Mouse (Mus musculus): ENCODE results near the gene Ptpro. TPM values are rescaled to one million over a fixed set of nuclear protein-coding genes. Genes with fewer than 3 reads are reported as not detected.

Gene Ptpro
- total and polyA plus RNA-seq, 2 experiments, result 0.51 to 0.65 TPM

DNA sequence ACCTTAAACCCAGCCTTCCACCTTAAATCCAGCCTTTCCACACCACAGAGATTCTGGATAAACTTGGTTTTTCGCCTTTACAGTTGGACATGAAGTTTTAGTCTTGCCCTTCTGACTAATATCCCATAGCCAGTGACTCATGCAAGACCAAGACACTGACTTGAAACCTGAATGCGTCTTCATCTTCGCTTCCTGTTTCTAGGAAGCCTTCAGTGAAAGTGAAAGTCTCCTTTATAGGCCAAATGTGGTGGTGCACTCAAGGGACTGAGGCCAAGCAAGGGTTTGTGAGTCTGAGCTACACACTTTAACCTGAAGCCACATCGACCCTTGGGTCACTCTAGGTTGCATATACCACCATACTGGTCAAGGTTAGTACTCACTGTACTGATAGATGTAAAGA, 50.4 kb downstream of the Ptpro start:
- Histone ChIP-seq H3K9ac (ENCODE audit: low read depth, low read length) (no peak overlapping the region), H3K27ac (replicated peaks; ENCODE audit: insufficient read depth, low read depth, low read length) (no peak overlapping the region), H3K4me1 (ENCODE audit: control insufficient read depth, insufficient read depth, low read length) (no peaks in the 10 kb centered on the region), H3K36me3 (ENCODE audit: control insufficient read depth, insufficient read depth, low read length) (no peaks in the 10 kb centered on the region), H3K4me3 (ENCODE audit: insufficient read depth, low read depth, low read length) (no peak overlapping the region), H3K79me2 (ENCODE audit: control insufficient read depth, insufficient read depth, low read length) (no peaks in the 10 kb centered on the region), H3K27me3 (ENCODE audit: control insufficient read depth, insufficient read depth, low read length) (no peaks in the 10 kb centered on the region)
- TF ChIP-seq POLR2A (IDR thresholded peaks at IDR 0.05; ENCODE audit: extremely low read depth, insufficient read depth, low read length), result no peak
- no peak for TF ChIP-seq CTCF (IDR thresholded peaks at IDR 0.05; ENCODE audit: low read depth, low read length)
- WGBS, result 73% methylated on average over 4 of the region's 4 CpGs
- DNase-seq (ENCODE audit: extremely low read depth, low read depth, low spot score), result peak; percentile 1

DNA sequence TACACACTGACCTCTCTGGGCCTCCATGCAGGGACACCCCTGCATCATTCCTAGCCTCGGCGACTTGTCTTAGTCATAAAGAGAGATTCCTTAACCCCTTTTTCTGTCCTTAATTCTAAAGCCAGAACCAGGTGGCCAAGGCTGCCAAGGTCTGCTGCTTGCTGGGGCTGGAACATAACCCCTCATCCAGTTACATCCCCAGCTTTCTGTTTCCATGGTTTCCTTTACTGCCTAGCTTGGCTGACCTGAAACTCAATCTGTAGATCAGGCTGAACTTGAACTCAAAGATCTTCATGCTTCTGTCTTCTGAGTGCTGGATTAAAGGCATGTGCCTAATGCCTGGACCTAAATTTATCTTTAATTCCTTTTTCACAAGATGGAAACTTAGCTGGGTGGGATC, 51.7 kb downstream of the Ptpro start:
- 86% methylated on average over 2 of the region's 2 CpGs for WGBS
- no peaks in the 10 kb centered on the region for H3K27me3 ChIP-seq (ENCODE audit: control insufficient read depth, insufficient read depth, low read length)

DNA sequence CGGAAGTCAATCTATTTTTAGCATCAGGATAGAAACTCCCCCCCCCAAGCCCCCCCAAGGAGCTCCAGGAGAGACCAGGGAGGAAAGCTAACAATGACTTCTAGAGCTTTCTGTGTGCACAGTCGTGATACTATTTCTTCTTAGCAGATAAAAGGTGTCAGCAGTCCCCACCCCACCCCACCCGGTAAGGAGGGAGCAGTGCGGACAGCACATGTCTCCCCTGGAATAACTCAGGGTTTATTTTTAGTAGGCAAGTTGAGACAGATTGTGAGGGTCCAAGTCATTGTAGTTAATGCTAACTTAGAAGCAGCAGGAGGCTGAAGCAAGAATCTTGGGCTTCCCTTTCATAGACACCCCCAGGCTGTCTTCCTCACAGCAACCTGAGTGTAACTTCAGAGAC, 63.1 kb downstream of the Ptpro start:
- no peak overlapping the region for H3K27ac ChIP-seq (replicated peaks; ENCODE audit: insufficient read depth, low read depth, low read length)
- H3K4me3 ChIP-seq (ENCODE audit: insufficient read depth, low read depth, low read length), result no peak overlapping the region
- DNase-seq (ENCODE audit: extremely low read depth, low read depth, low spot score), result no peak
- no peak for TF ChIP-seq POLR2A (IDR thresholded peaks at IDR 0.05; ENCODE audit: extremely low read depth, insufficient read depth, low read length)
- no peak for TF ChIP-seq CTCF (IDR thresholded peaks at IDR 0.05; ENCODE audit: low read depth, low read length)
- WGBS, result 47% methylated on average over 4 of the region's 4 CpGs
- no peaks in the 10 kb centered on the region for H3K27me3 ChIP-seq (ENCODE audit: control insufficient read depth, insufficient read depth, low read length)
- H3K4me1 ChIP-seq (ENCODE audit: control insufficient read depth, insufficient read depth, low read length), result no peaks in the 10 kb centered on the region
- no peaks in the 10 kb centered on the region for H3K79me2 ChIP-seq (ENCODE audit: control insufficient read depth, insufficient read depth, low read length)
- H3K36me3 ChIP-seq (ENCODE audit: control insufficient read depth, insufficient read depth, low read length), result no peaks in the 10 kb centered on the region
- H3K9ac ChIP-seq (ENCODE audit: low read depth, low read length), result no peak overlapping the region

More for the DNA sequence above, 51.7 kb downstream of the Ptpro start:
- Histone ChIP-seq H3K36me3 (ENCODE audit: control insufficient read depth, insufficient read depth, low read length) (no peaks in the 10 kb centered on the region), H3K4me3 (ENCODE audit: insufficient read depth, low read depth, low read length) (no peak overlapping the region), H3K79me2 (ENCODE audit: control insufficient read depth, insufficient read depth, low read length) (no peaks in the 10 kb centered on the region), H3K9ac (ENCODE audit: low read depth, low read length) (no peak overlapping the region), H3K4me1 (ENCODE audit: control insufficient read depth, insufficient read depth, low read length) (no peaks in the 10 kb centered on the region), H3K27ac (replicated peaks; ENCODE audit: insufficient read depth, low read depth, low read length) (no peak overlapping the region)
- TF ChIP-seq POLR2A (IDR thresholded peaks at IDR 0.05; ENCODE audit: extremely low read depth, insufficient read depth, low read length) (no peak), CTCF (IDR thresholded peaks at IDR 0.05; ENCODE audit: low read depth, low read length) (no peak)
- no peak for DNase-seq (ENCODE audit: extremely low read depth, low read depth, low spot score)

DNA sequence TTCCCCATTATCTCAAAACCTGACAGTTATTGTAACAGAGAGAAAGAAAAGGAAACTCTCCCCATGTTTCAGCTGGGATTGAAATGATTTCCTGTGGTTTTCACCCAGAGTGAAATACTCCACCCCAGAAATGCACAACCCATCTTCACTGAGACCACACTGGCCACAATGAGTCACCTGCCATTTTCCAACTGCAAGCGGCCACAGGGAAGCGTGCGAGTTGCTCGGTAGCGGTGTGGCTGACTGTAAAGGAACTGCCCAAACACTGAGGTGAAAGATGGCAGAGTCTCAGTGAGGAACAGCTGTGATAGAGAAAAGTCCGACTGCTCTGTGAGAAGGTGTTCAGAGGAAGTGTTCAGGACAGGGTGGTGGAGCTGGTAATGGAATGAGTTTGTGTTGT, 64.2 kb downstream of the Ptpro start:
- no peak overlapping the region for H3K27ac ChIP-seq (replicated peaks; ENCODE audit: insufficient read depth, low read depth, low read length)
- 84% methylated on average over 6 of the region's 6 CpGs for WGBS
- TF ChIP-seq CTCF (IDR thresholded peaks at IDR 0.05; ENCODE audit: low read depth, low read length), result no peak
- no peak for TF ChIP-seq POLR2A (IDR thresholded peaks at IDR 0.05; ENCODE audit: extremely low read depth, insufficient read depth, low read length)
- H3K9ac ChIP-seq (ENCODE audit: low read depth, low read length), result no peak overlapping the region
- no peaks in the 10 kb centered on the region for H3K79me2 ChIP-seq (ENCODE audit: control insufficient read depth, insufficient read depth, low read length)
- DNase-seq (ENCODE audit: extremely low read depth, low read depth, low spot score), result no peak
- H3K27me3 ChIP-seq (ENCODE audit: control insufficient read depth, insufficient read depth, low read length), result no peaks in the 10 kb centered on the region
- H3K36me3 ChIP-seq (ENCODE audit: control insufficient read depth, insufficient read depth, low read length), result no peaks in the 10 kb centered on the region
- H3K4me1 ChIP-seq (ENCODE audit: control insufficient read depth, insufficient read depth, low read length), result no peaks in the 10 kb centered on the region
- no peak overlapping the region for H3K4me3 ChIP-seq (ENCODE audit: insufficient read depth, low read depth, low read length)

DNA sequence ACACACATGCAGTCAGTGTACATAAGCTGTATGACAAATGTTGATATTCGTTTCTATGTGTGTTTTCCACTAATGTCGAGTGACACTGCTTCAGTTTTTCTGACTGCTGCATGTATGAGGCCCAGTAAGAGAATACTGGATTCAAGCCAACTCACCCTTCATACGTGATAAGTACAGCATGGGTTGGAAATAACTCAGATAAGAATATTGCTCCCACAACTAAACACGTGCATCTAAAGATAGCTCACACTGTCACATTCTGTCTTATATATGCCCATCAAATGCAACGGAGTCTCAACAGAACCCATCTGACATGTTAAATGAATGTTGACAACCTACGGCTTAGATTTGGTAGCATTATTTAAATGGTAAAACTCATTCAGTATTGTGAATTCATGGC, 65.4 kb downstream of the Ptpro start:
- Histone ChIP-seq H3K27ac (replicated peaks; ENCODE audit: insufficient read depth, low read depth, low read length) (no peak overlapping the region), H3K4me3 (ENCODE audit: insufficient read depth, low read depth, low read length) (no peak overlapping the region), H3K9ac (ENCODE audit: low read depth, low read length) (no peak overlapping the region), H3K79me2 (ENCODE audit: control insufficient read depth, insufficient read depth, low read length) (no peaks in the 10 kb centered on the region), H3K4me1 (ENCODE audit: control insufficient read depth, insufficient read depth, low read length) (no peaks in the 10 kb centered on the region), H3K27me3 (ENCODE audit: control insufficient read depth, insufficient read depth, low read length) (no peaks in the 10 kb centered on the region), H3K36me3 (ENCODE audit: control insufficient read depth, insufficient read depth, low read length) (no peaks in the 10 kb centered on the region)
- TF ChIP-seq POLR2A (IDR thresholded peaks at IDR 0.05; ENCODE audit: extremely low read depth, insufficient read depth, low read length) (no peak), CTCF (IDR thresholded peaks at IDR 0.05; ENCODE audit: low read depth, low read length) (no peak)
- 70% methylated on average over 6 of the region's 6 CpGs for WGBS
- DNase-seq (ENCODE audit: extremely low read depth, low read depth, low spot score), result no peak

DNA sequence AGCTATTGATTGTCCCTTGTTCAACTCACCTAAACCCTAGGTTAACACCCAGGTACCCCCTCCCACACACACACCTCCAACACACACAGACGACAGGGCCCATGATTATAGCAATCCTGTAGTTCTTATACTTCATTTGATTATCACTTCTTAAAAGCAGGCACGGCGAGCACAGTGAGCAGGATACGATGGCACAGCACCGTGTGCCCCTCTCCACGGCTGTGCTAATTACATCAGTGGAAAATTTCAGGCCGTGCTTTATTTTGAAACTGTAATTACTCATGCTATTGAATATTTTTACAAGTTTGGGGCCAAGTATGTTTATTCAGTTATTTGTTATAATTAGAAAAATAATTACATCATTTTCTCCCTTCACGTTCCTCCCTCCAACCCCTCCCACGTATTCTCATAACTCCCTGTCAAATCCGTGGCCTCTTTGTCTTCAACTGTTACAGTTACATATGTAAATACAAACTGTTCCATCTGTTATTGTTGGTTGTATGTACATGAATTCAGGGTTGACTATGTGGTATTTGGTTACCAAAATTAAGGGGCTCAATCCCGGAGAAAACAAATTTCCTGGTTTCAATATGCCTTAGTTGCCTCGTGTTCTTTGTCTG, 66.2 kb downstream of the Ptpro start:
- no peak overlapping the region for H3K9ac ChIP-seq (ENCODE audit: low read depth, low read length)
- H3K4me1 ChIP-seq (ENCODE audit: control insufficient read depth, insufficient read depth, low read length), result no peaks in the 10 kb centered on the region
- H3K27me3 ChIP-seq (ENCODE audit: control insufficient read depth, insufficient read depth, low read length), result no peaks in the 10 kb centered on the region
- H3K27ac ChIP-seq (replicated peaks; ENCODE audit: insufficient read depth, low read depth, low read length), result no peak overlapping the region
- H3K79me2 ChIP-seq (ENCODE audit: control insufficient read depth, insufficient read depth, low read length), result no peaks in the 10 kb centered on the region
- 87% methylated on average over 12 of the region's 12 CpGs for WGBS
- no peak overlapping the region for H3K4me3 ChIP-seq (ENCODE audit: insufficient read depth, low read depth, low read length)
- DNase-seq (ENCODE audit: extremely low read depth, low read depth, low spot score), result no peak
- no peaks in the 10 kb centered on the region for H3K36me3 ChIP-seq (ENCODE audit: control insufficient read depth, insufficient read depth, low read length)
- TF ChIP-seq CTCF (IDR thresholded peaks at IDR 0.05; ENCODE audit: low read depth, low read length), result no peak
- TF ChIP-seq POLR2A (IDR thresholded peaks at IDR 0.05; ENCODE audit: extremely low read depth, insufficient read depth, low read length), result no peak

Measured in liver, adult 2 months (tissue).